Mouse (Mus musculus) limb, embryonic 13.5 days (tissue): Measurements from ENCODE around the gene Alb. TPM values are rescaled to one million over a fixed set of nuclear protein-coding genes. Genes with fewer than 3 reads are reported as not detected.

Experiments used
- ATAC-seq: fragments of 200-750 bp; cut with Nextera tagmentation; 2 replicates; pipeline ENCODE4 v1.8.0; 2017; ENCODE audit warnings: low read depth, moderate number of reproducible peaks, moderate TSS enrichment; ENCODE audit not compliant: low FRiP score
- H3K27ac ChIP-seq: fragments of 300-500 bp; sonication (generic); 2 replicates; pipeline ENCODE4 v1.5.1; 2015; ENCODE audit warnings: inconsistent platforms, mild to moderate bottlenecking, moderate library complexity
- H3K27me3 ChIP-seq: fragments of 300-500 bp; sonication (generic); 2 replicates; pipeline ENCODE4 v1.6.1; 2015; ENCODE audit warnings: mild to moderate bottlenecking, inconsistent platforms
- H3K36me3 ChIP-seq: fragments of 300-500 bp; sonication (generic); 2 replicates; pipeline ENCODE4 v1.6.1; 2015; ENCODE audit warnings: inconsistent platforms, mild to moderate bottlenecking, moderate library complexity
- H3K4me1 ChIP-seq: fragments of 300-500 bp; sonication (generic); 2 replicates; pipeline ENCODE4 v1.6.1; 2015; ENCODE audit warnings: inconsistent platforms
- H3K4me2 ChIP-seq: fragments of 300-500 bp; sonication (generic); replicated peaks from 2 replicates; pipeline ENCODE4 v1.6.1; 2015; ENCODE audit warnings: inconsistent platforms, mild to moderate bottlenecking, moderate library complexity
- H3K4me3 ChIP-seq: fragments of 300-500 bp; sonication (generic); 2 replicates; pipeline ENCODE4 v1.5.1; 2015; ENCODE audit warnings: moderate library complexity, mild to moderate bottlenecking, inconsistent platforms
- H3K9ac ChIP-seq: fragments of 300-500 bp; sonication (generic); 2 replicates; pipeline ENCODE4 v1.6.1; 2015; ENCODE audit warnings: mild to moderate bottlenecking, inconsistent platforms
- H3K9me3 ChIP-seq: fragments of 300-500 bp; sonication (generic); 2 replicates; pipeline ENCODE4 v1.6.1; 2016; ENCODE audit warnings: inconsistent platforms
- WGBS: fragments of 180-500 bp; shearing (Covaris S2); methylation state at CpG from one replicate; pipeline ENCODE4 v1.1.7; 2015; 5-methylcytosine and 5-hydroxymethylcytosine counted together
- polyA plus RNA-seq: library from polyadenylated mRNA; unstranded; fragments of >200 nt; fragmentation: Nextera tagmentation; extraction: Ambion mirVana; gene quantifications from 2 replicates; pipeline ENCODE4 v1.2.1, GENCODE M21; 2015

Alb gene
- polyA plus RNA-seq, 1 experiment from 2014 or later: 1.0 TPM

- H3K27me3 ChIP-seq: no peaks in the 10 kb centered on the region
- no peaks in the 10 kb centered on the region for H3K9me3 ChIP-seq
- ATAC-seq: no peak
- no peaks in the 10 kb centered on the region for H3K4me1 ChIP-seq
- no peak overlapping the region for H3K4me3 ChIP-seq
- no peak overlapping the region for H3K27ac ChIP-seq
- no peak overlapping the region for H3K4me2 ChIP-seq
- H3K9ac ChIP-seq: no peak overlapping the region
- 36% methylated on average over 6 of the region's 6 CpGs for WGBS
- H3K36me3 ChIP-seq: no peaks in the 10 kb centered on the region
Observed at GRCm38 (mm10) chr5:90467245-90467644, 6.5 kb downstream of the Alb start.

GRCm38 (mm10) chr5:90470836-90471235, 10.1 kb downstream of the Alb start:
- H3K4me1 ChIP-seq: no peaks in the 10 kb centered on the region
- ATAC-seq: no peak
- H3K4me3 ChIP-seq: no peak overlapping the region
- H3K36me3 ChIP-seq: no peaks in the 10 kb centered on the region
- H3K4me2 ChIP-seq: no peak overlapping the region
- H3K9me3 ChIP-seq: no peaks in the 10 kb centered on the region
- WGBS: 93% methylated on average over 3 of the region's 3 CpGs
- H3K9ac ChIP-seq: no peak overlapping the region
- H3K27me3 ChIP-seq: no peaks in the 10 kb centered on the region
- H3K27ac ChIP-seq: no peak overlapping the region

- H3K4me3 ChIP-seq: no peak overlapping the region
- no peaks in the 10 kb centered on the region for H3K4me1 ChIP-seq
- no peaks in the 10 kb centered on the region for H3K9me3 ChIP-seq
- no peaks in the 10 kb centered on the region for H3K27me3 ChIP-seq
- H3K9ac ChIP-seq: no peak overlapping the region
- H3K4me2 ChIP-seq: no peak overlapping the region
- WGBS: 89% methylated on average over 4 of the region's 4 CpGs
- H3K27ac ChIP-seq: no peak overlapping the region
- H3K36me3 ChIP-seq: no peaks in the 10 kb centered on the region
- ATAC-seq: no peak
Observed at GRCm38 (mm10) chr5:90473902-90474301, 13.2 kb downstream of the Alb start.

GRCm38 (mm10) chr5:90474369-90474768, 13.7 kb downstream of the Alb start:
- 80% methylated on average over 5 of the region's 5 CpGs for WGBS

GRCm38 (mm10) chr5:90476741-90477140, 16.0 kb downstream of the Alb start:
- Histone ChIP-seq H3K36me3 (no peaks in the 10 kb centered on the region), H3K4me1 (no peaks in the 10 kb centered on the region), H3K9ac (no peak overlapping the region), H3K4me3 (no peak overlapping the region), H3K27ac (no peak overlapping the region), H3K4me2 (no peak overlapping the region), H3K9me3 (no peaks in the 10 kb centered on the region), H3K27me3 (no peaks in the 10 kb centered on the region)
- 88% methylated on average over 3 of the region's 3 CpGs for WGBS
- no peak for ATAC-seq

More at GRCm38 (mm10) chr5:90474369-90474768, 13.7 kb downstream of the Alb start:
- ATAC-seq: no peak
- no peaks in the 10 kb centered on the region for H3K27me3 ChIP-seq
- H3K4me1 ChIP-seq: no peaks in the 10 kb centered on the region
- H3K4me2 ChIP-seq: no peak overlapping the region
- H3K9ac ChIP-seq: no peak overlapping the region
- no peaks in the 10 kb centered on the region for H3K9me3 ChIP-seq
- no peak overlapping the region for H3K4me3 ChIP-seq
- H3K36me3 ChIP-seq: no peaks in the 10 kb centered on the region
- H3K27ac ChIP-seq: no peak overlapping the region

- no peak overlapping the region for H3K4me2 ChIP-seq
- no peak overlapping the region for H3K27ac ChIP-seq
- no peaks in the 10 kb centered on the region for H3K36me3 ChIP-seq
- H3K9me3 ChIP-seq: no peaks in the 10 kb centered on the region
- 47% methylated on average over 7 of the region's 7 CpGs for WGBS
- no peaks in the 10 kb centered on the region for H3K4me1 ChIP-seq
- no peaks in the 10 kb centered on the region for H3K27me3 ChIP-seq
- no peak overlapping the region for H3K9ac ChIP-seq
- no peak for ATAC-seq
- no peak overlapping the region for H3K4me3 ChIP-seq
Observed at GRCm38 (mm10) chr5:90477308-90478140, 16.8 kb downstream of the Alb start.

- ATAC-seq: no peak
- no peaks in the 10 kb centered on the region for H3K27me3 ChIP-seq
- H3K9me3 ChIP-seq: no peaks in the 10 kb centered on the region
- H3K9ac ChIP-seq: no peak overlapping the region
- H3K36me3 ChIP-seq: no peaks in the 10 kb centered on the region
- no peak overlapping the region for H3K27ac ChIP-seq
- WGBS: 84% methylated on average over 1 of the region's 1 CpGs
- no peak overlapping the region for H3K4me3 ChIP-seq
- H3K4me2 ChIP-seq: no peak overlapping the region
- no peaks in the 10 kb centered on the region for H3K4me1 ChIP-seq
Observed at GRCm38 (mm10) chr5:90478886-90479285, 18.2 kb downstream of the Alb start.

GRCm38 (mm10) chr5:90485597-90485996, 24.9 kb downstream of the Alb start:
- Histone ChIP-seq H3K4me3 (no peak overlapping the region), H3K27me3 (no peaks in the 10 kb centered on the region), H3K9ac (no peak overlapping the region), H3K4me1 (no peaks in the 10 kb centered on the region), H3K9me3 (no peaks in the 10 kb centered on the region), H3K36me3 (no peaks in the 10 kb centered on the region), H3K27ac (no peak overlapping the region), H3K4me2 (no peak overlapping the region)
- 94% methylated on average over 7 of the region's 7 CpGs for WGBS
- no peak for ATAC-seq

- Histone ChIP-seq H3K4me3 (no peak overlapping the region), H3K9ac (no peak overlapping the region), H3K9me3 (no peaks in the 10 kb centered on the region), H3K4me1 (no peaks in the 10 kb centered on the region), H3K27me3 (no peaks in the 10 kb centered on the region), H3K4me2 (no peak overlapping the region), H3K27ac (no peak overlapping the region), H3K36me3 (no peaks in the 10 kb centered on the region)
- ATAC-seq: no peak
- 75% methylated on average over 7 of the region's 7 CpGs for WGBS
Observed at GRCm38 (mm10) chr5:90488323-90488722, 27.6 kb downstream of the Alb start.

GRCm38 (mm10) chr5:90490518-90490917, 29.8 kb downstream of the Alb start, which contains the start of gene Afp:
Gene Afp (plus strand): TSS chr5:90490737.
- no peaks in the 10 kb centered on the region for H3K36me3 ChIP-seq
- no peaks in the 10 kb centered on the region for H3K9me3 ChIP-seq
- ATAC-seq: no peak
- no peaks in the 10 kb centered on the region for H3K4me1 ChIP-seq
- no peaks in the 10 kb centered on the region for H3K27me3 ChIP-seq
- H3K27ac ChIP-seq: no peak within 1 kb of the TSS
- H3K4me3 ChIP-seq: no peak within 1 kb of the TSS
- H3K9ac ChIP-seq: no peak within 1 kb of the TSS
- no peak within 1 kb of the TSS for H3K4me2 ChIP-seq
- WGBS: 78% methylated on average over 7 of the region's 7 CpGs

- H3K27ac ChIP-seq: no peak overlapping the region
- no peaks in the 10 kb centered on the region for H3K4me1 ChIP-seq
- no peaks in the 10 kb centered on the region for H3K27me3 ChIP-seq
- no peak overlapping the region for H3K4me3 ChIP-seq
- H3K36me3 ChIP-seq: no peaks in the 10 kb centered on the region
- no peak for ATAC-seq
- no peak overlapping the region for H3K4me2 ChIP-seq
- WGBS: 80% methylated on average over 9 of the region's 9 CpGs
- H3K9me3 ChIP-seq: no peaks in the 10 kb centered on the region
- H3K9ac ChIP-seq: no peak overlapping the region
Observed at GRCm38 (mm10) chr5:90492440-90492839, 31.7 kb downstream of the Alb start.

- Histone ChIP-seq H3K27ac (no peak overlapping the region), H3K27me3 (no peaks in the 10 kb centered on the region), H3K4me3 (no peak overlapping the region), H3K36me3 (no peaks in the 10 kb centered on the region), H3K9ac (no peak overlapping the region), H3K9me3 (no peaks in the 10 kb centered on the region), H3K4me1 (no peaks in the 10 kb centered on the region), H3K4me2 (no peak overlapping the region)
- WGBS: 86% methylated on average over 4 of the region's 4 CpGs
- no peak for ATAC-seq
Observed at GRCm38 (mm10) chr5:90494308-90494707, 33.6 kb downstream of the Alb start.

- H3K9me3 ChIP-seq: no peaks in the 10 kb centered on the region
- no peak overlapping the region for H3K4me2 ChIP-seq
- no peak overlapping the region for H3K9ac ChIP-seq
- WGBS: 80% methylated on average over 7 of the region's 7 CpGs
- H3K27ac ChIP-seq: no peak overlapping the region
- no peaks in the 10 kb centered on the region for H3K4me1 ChIP-seq
- H3K36me3 ChIP-seq: no peaks in the 10 kb centered on the region
- ATAC-seq: no peak
- no peaks in the 10 kb centered on the region for H3K27me3 ChIP-seq
- H3K4me3 ChIP-seq: no peak overlapping the region
Observed at GRCm38 (mm10) chr5:90499509-90499908, 38.8 kb downstream of the Alb start.
